Mouse (Mus musculus) heart, embryonic 16.5 days (tissue): ENCODE data around the gene Gm13306. TPM values are rescaled to one million over a fixed set of nuclear protein-coding genes. Genes with fewer than 3 reads are reported as not detected.
"Not testable (repeated sequence)": the region's sequence is repeated elsewhere in the genome, so short reads cannot be mapped to it uniquely, and the experiment has no call there.

Experiments
- ATAC-seq: fragments of 200-750 bp; cut with Nextera tagmentation; replicated peaks from 2 replicates; pipeline ENCODE4 v1.8.0; 2017; ENCODE audit warnings: moderate number of reproducible peaks; ENCODE audit not compliant: insufficient read depth, low FRiP score; ENCODE audit errors: extremely low read depth
- H3K27ac ChIP-seq: fragments of 300-500 bp; sonication (generic); 2 replicates; pipeline ENCODE4 v1.5.1; 2014; ENCODE audit warnings: mild to moderate bottlenecking, low read length, control low read depth, moderate library complexity
- H3K27me3 ChIP-seq: fragments of 300-500 bp; sonication (generic); 2 replicates; pipeline ENCODE4 v1.6.1; 2014; ENCODE audit warnings: low read length, mixed read lengths; ENCODE audit not compliant: control insufficient read depth, insufficient read depth
- H3K36me3 ChIP-seq: fragments of 300-500 bp; sonication (generic); 2 replicates; pipeline ENCODE4 v1.6.1; 2014; ENCODE audit not compliant: control insufficient read depth, insufficient read depth
- H3K4me1 ChIP-seq: fragments of 300-500 bp; sonication (generic); 2 replicates; pipeline ENCODE4 v1.6.1; 2014; ENCODE audit warnings: low read length, mixed read lengths; ENCODE audit not compliant: control insufficient read depth, insufficient read depth
- H3K4me2 ChIP-seq: fragments of 300-500 bp; sonication (generic); 2 replicates; pipeline ENCODE4 v1.6.1; 2014; ENCODE audit warnings: low read depth, mild to moderate bottlenecking, control low read depth, low read length
- H3K4me3 ChIP-seq: fragments of 300-500 bp; sonication (generic); 2 replicates; pipeline ENCODE4 v1.5.1; 2014; ENCODE audit warnings: mild to moderate bottlenecking, control low read depth, low read length
- H3K9ac ChIP-seq: fragments of 300-500 bp; sonication (generic); 2 replicates; pipeline ENCODE4 v1.6.1; 2014; ENCODE audit warnings: low read length, control low read depth
- H3K9me3 ChIP-seq: fragments of 300-500 bp; sonication (generic); replicated peaks from 2 replicates; pipeline ENCODE4 v1.6.1; 2016; ENCODE audit warnings: low read length; ENCODE audit not compliant: control insufficient read depth
- WGBS: fragments of 180-500 bp; shearing (Covaris S2); extraction: QIAGEN DNeasy Blood & Tissue Kit; methylation state at CpG from one replicate; pipeline ENCODE4 v1.1.7; 2014; 5-methylcytosine and 5-hydroxymethylcytosine counted together
- polyA plus RNA-seq: library from polyadenylated mRNA; unstranded; fragments of >200 nt; fragmentation: Nextera tagmentation; extraction: Ambion mirVana; gene quantifications from 2 replicates; pipeline ENCODE4 v1.2.1, GENCODE M21; 2015

Gm13306 gene
- not detected in 2 replicates for polyA plus RNA-seq

- H3K4me2 ChIP-seq, H3K27me3 ChIP-seq, H3K4me1 ChIP-seq, H3K4me3 ChIP-seq, H3K36me3 ChIP-seq, H3K9me3 ChIP-seq, H3K27ac ChIP-seq, H3K9ac ChIP-seq, ATAC-seq: not testable (repeated sequence)
- no CpG with 5 or more reads among the region's 9 CpGs for WGBS
Measured at GRCm38 (mm10) chr4:42153136-42153535, at the start of gene Gm13306. Gene Gm13306, plus strand, starts transcription at chr4:42153436.

DNA sequence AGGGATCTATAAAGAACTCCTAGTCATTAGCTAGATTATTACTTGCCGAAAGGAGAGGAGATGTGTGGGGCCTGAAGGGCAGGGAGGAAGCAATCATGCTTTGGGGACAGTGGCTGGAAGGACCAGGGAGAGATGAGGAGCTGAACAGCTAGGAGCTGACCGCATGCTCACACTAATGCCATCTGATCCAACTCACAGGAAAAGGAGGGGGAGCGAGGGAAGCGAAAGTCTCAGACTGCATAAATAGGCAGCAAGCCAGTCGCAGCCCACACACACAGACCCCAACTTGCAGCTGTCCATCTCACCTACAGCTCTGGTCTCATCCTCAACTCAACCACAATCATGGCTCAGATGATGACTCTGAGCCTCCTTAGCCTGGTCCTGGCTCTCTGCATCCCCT is 38.7 kb upstream of the Gm13306 start, which contains the start of gene Gm13304:
Gm13304 (plus strand) TSS at position 301 of the 400 bp plus-strand sequence.
- H3K4me1 ChIP-seq, H3K27ac ChIP-seq, H3K4me2 ChIP-seq, ATAC-seq, H3K4me3 ChIP-seq, H3K36me3 ChIP-seq, H3K9ac ChIP-seq, H3K27me3 ChIP-seq, H3K9me3 ChIP-seq: not testable (repeated sequence)
- no CpG with 5 or more reads among the region's 5 CpGs for WGBS

GRCm38 (mm10) chr4:42168503-42168902 is 15.3 kb downstream of the Gm13306 start, which contains the start of gene Gm13305:
Gene Gm13305, minus strand, starts transcription at chr4:42168603.
- H3K36me3 ChIP-seq, H3K9ac ChIP-seq, H3K4me3 ChIP-seq, ATAC-seq, H3K27ac ChIP-seq, H3K4me2 ChIP-seq, H3K4me1 ChIP-seq, H3K9me3 ChIP-seq, H3K27me3 ChIP-seq: not testable (repeated sequence)
- WGBS, result no CpG with 5 or more reads among the region's 7 CpGs

DNA sequence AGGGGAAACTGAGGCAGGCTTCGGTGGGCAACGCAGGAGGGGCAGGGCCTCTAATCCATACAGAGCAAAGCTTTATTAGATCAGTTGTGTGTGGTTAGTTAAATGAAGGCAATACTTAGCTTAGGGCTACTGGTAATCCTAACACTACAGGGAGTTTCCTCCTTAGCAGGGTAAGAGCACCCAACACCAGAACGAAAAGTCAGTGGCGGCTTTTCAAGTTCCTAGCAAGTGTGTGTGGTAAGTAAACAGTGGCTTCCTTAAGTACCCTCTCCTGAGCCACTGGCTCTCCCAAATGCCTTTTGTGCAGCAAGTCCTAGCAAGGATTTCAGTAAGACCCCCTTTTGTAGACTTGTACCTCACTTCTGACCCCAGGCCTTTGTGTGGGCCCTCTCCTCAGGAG is 25.0 kb downstream of the Gm13306 start:
- no CpG with 5 or more reads among the region's 4 CpGs for WGBS
- H3K27me3 ChIP-seq, H3K27ac ChIP-seq, H3K4me2 ChIP-seq, H3K9me3 ChIP-seq, H3K36me3 ChIP-seq, H3K9ac ChIP-seq, ATAC-seq, H3K4me1 ChIP-seq, H3K4me3 ChIP-seq: not testable (repeated sequence)

DNA sequence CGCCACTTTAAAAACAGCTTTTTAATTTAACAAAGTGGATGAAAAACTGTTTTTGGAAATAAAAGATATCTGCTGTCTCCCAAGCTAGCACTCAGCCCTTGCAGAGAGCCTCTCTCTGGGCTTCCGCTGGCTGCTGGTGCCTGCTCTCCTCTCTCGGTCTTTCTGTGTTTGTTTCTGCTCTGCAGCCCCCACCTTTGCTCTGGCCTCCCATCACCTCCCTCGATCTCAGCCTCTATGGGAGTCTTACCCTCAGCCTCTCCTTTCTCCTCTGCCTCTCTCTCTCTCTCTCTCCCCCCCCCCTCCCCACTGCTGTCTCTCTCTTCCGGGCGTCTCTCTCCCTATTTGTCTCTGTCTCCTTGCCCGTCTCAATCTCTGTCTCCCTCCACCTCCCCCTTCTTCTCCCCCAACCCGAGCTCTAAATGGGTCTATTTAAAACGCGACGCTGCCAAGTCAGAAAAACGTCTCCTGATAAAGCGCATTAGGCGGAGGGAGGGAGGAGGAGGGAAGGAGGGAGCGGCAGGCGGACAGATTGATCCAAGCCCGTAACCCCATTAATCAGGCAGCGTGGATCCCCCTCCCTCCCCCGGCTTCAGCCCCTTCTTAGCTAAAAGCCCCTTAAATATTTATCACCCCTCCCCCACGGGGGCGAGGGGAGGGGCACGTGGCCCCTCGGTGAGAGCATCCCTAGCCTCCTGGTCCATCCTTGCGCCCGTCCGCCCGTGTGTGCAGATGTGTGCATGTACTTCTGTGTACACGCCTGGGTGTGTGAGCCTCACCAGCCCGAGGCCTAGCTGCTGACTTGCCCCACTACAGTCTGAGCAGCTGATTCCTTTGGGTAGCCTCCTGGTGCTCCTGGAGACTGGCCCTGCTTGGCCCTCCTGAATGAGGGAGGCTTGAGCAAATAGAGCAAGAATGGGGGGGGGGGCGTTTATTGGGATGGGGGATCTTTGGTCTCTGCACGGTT is 30.3 kb downstream of the Gm13306 start:
- WGBS, result no CpG with 5 or more reads among the region's 31 CpGs
- ATAC-seq, H3K36me3 ChIP-seq, H3K27ac ChIP-seq, H3K4me2 ChIP-seq, H3K4me1 ChIP-seq, H3K27me3 ChIP-seq, H3K9me3 ChIP-seq, H3K4me3 ChIP-seq, H3K9ac ChIP-seq: not testable (repeated sequence)

DNA sequence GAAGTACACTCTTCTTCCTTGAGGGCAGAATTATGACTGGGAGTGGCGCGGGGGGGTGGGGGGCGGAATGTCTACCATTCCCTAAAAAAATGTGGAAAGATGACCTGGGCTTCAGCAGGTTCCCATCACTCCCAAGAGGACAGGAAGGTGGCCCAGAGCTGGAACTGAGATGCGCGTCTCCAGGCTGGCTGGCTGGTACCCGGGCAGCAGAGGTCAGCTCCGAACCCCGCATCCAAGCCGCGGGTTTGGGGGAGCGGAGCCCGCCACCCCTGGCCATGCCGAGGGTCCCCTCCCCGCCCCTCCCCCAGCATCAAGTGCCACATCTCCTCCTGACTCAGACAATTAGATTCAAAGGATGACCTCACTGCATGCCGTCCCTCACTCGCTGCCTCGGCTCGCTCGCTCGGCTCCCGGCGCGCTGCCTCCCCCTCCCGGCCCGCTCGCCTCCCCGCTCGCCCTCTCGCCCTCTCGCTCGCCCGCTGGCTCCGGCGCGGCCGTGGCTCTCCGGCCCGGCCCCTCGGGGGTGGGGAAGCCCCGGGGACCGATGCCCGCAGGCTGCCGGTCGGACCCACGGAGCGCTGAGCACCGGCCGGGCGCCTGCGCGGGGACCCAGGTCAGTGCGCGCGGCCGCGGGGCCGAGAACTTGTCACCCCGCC is 31.2 kb downstream of the Gm13306 start:
- not testable (repeated sequence) for H3K9ac ChIP-seq, H3K4me2 ChIP-seq, H3K36me3 ChIP-seq, H3K4me1 ChIP-seq, H3K4me3 ChIP-seq, ATAC-seq, H3K9me3 ChIP-seq, H3K27me3 ChIP-seq, H3K27ac ChIP-seq
- WGBS, result no CpG with 5 or more reads among the region's 58 CpGs

DNA sequence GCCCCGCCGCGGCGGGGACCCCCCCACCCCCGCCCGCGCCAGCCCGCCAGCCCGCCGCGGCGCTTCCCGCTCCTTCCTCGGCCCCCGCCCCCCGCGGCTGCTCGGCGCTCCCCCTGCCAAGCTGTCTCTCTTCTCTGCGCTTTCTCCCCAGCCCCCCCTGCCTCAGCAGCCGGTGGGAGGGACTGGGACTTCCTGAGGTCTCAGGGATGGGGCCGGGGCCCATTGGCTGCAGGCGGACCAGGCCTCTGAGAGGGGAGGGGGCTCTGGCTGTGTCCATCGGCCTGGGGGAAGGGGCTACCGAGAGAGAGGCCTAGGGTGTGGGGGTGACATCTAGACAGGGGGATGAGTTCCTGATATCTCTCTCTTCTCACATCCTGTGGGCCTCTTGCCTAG is 31.7 kb downstream of the Gm13306 start:
- not testable (repeated sequence) for H3K4me3 ChIP-seq, H3K4me2 ChIP-seq, H3K27me3 ChIP-seq, H3K9me3 ChIP-seq, H3K36me3 ChIP-seq, H3K27ac ChIP-seq, H3K4me1 ChIP-seq, H3K9ac ChIP-seq
- WGBS, result no CpG with 5 or more reads among the region's 25 CpGs
- peak; percentile 58; the same call in 1 of the 2 replicates for ATAC-seq
